Mouse (Mus musculus): Measurements from ENCODE around the gene Dapk2.

The Dapk2 gene

GRCm38 (mm10) chr9:66231820-66232479 is 73.9 kb downstream of the Dapk2 start:
- DNase-seq (ENCODE audit: low spot score): no peak

GRCm38 (mm10) chr9:66236615-66237014 is 78.6 kb downstream of the Dapk2 start:
- DNase-seq (ENCODE audit: low spot score): no peak

GRCm38 (mm10) chr9:66237742-66238141 is 79.7 kb downstream of the Dapk2 start:
- no peak for DNase-seq (ENCODE audit: low spot score)

GRCm38 (mm10) chr9:66239173-66239572 is 81.2 kb downstream of the Dapk2 start:
- DNase-seq (ENCODE audit: low spot score): no peak

- DNase-seq (ENCODE audit: low spot score): no peak
These were observed 81.7 kb downstream of the Dapk2 start for GRCm38 (mm10) chr9:66239691-66240090.

GRCm38 (mm10) chr9:66240493-66240892 is 82.5 kb downstream of the Dapk2 start:
- no peak for DNase-seq (ENCODE audit: low spot score)

- DNase-seq (ENCODE audit: low spot score): peak; percentile 5
These were observed 83.0 kb downstream of the Dapk2 start for GRCm38 (mm10) chr9:66240991-66241390.

GRCm38 (mm10) chr9:66241722-66242121 is 83.7 kb downstream of the Dapk2 start:
- no peak for DNase-seq (ENCODE audit: low spot score)

GRCm38 (mm10) chr9:66243240-66243639 is 85.2 kb downstream of the Dapk2 start:
- DNase-seq (ENCODE audit: low spot score): no peak

GRCm38 (mm10) chr9:66244079-66244478 is 86.1 kb downstream of the Dapk2 start:
- DNase-seq (ENCODE audit: low spot score): no peak

GRCm38 (mm10) chr9:66245707-66246106 is 87.7 kb downstream of the Dapk2 start:
- DNase-seq (ENCODE audit: low spot score): no peak

GRCm38 (mm10) chr9:66249281-66249680 is 91.3 kb downstream of the Dapk2 start:
- no peak for DNase-seq (ENCODE audit: low spot score)

GRCm38 (mm10) chr9:66251159-66251691 is 93.2 kb downstream of the Dapk2 start:
- no peak for DNase-seq (ENCODE audit: low spot score)

- DNase-seq (ENCODE audit: low spot score): no peak
These were observed 103.7 kb downstream of the Dapk2 start for GRCm38 (mm10) chr9:66261741-66262140.

- DNase-seq (ENCODE audit: low spot score): no peak
These were observed 105.7 kb downstream of the Dapk2 start for GRCm38 (mm10) chr9:66263701-66264100.

GRCm38 (mm10) chr9:66265645-66266044 is 107.6 kb downstream of the Dapk2 start:
- no peak for DNase-seq (ENCODE audit: low spot score)

GRCm38 (mm10) chr9:66266237-66267170 is 108.5 kb downstream of the Dapk2 start:
- no peak for DNase-seq (ENCODE audit: low spot score)

- no peak for DNase-seq (ENCODE audit: low spot score)
These were observed 110.8 kb downstream of the Dapk2 start for GRCm38 (mm10) chr9:66268804-66269203.

GRCm38 (mm10) chr9:66270038-66270437 is 112.0 kb downstream of the Dapk2 start:
- DNase-seq (ENCODE audit: low spot score): no peak

- DNase-seq (ENCODE audit: low spot score): no peak
These were observed 113.7 kb downstream of the Dapk2 start for GRCm38 (mm10) chr9:66271726-66272125.

GRCm38 (mm10) chr9:66273632-66274031 is 115.6 kb downstream of the Dapk2 start:
- no peak for DNase-seq (ENCODE audit: low spot score)

- DNase-seq (ENCODE audit: low spot score): no peak
These were observed 116.6 kb downstream of the Dapk2 start for GRCm38 (mm10) chr9:66274657-66275056.

All from layer of hippocampus, adult 9-10 months (tissue).